Mouse (Mus musculus): Measurements from ENCODE around the gene Uqcrfs1.

- TF ChIP-seq POLR2A (IDR thresholded peaks at IDR 0.05; ENCODE audit: low read depth, low read length) (no peak), POLR2AphosphoS2 (IDR thresholded peaks at IDR 0.05; ENCODE audit: low read depth, low read length) (no peak), CTCF (conservative IDR thresholded peaks at IDR 0.05 in 1 of 2, IDR thresholded peaks at IDR 0.05 in 1 of 2; ENCODE audit: low read depth in 2 of 2, low read length in 2 of 2) (peak; percentile 46 to 95; a peak in 3 of 4 replicates), ZNF384 (IDR thresholded peaks at IDR 0.05; ENCODE audit: low read depth, low read length) (no peak)
Measured at GRCm38 (mm10) chr13:30566767-30567166, 21.6 kb upstream of the Uqcrfs1 start.

All from CH12.LX (cell line).